8 mouse cellular contexts compared by ENCODE assay signal in genomic region chr2:157459736-157460135, GRCm38 (mm10). TPM values are rescaled to one million over a fixed set of nuclear protein-coding genes. Genes with fewer than 3 reads are reported as not detected.
DNase-seq lines count a peak whose midpoint lies in the region; ATAC-seq and TF ChIP-seq lines count a peak whose summit lies in the region.

No protein-coding gene starts in this region.

- H3K27ac ChIP-seq in liver, embryonic 14.5 days, result no peak overlapping the region
- no peak overlapping the region for H3K27ac ChIP-seq in liver, embryonic 12.5 days
- peak overlapping the region; percentile 82 for H3K27ac ChIP-seq in forebrain, embryonic 12.5 days
- peak overlapping the region; percentile 11 for H3K27ac ChIP-seq in limb, embryonic 13.5 days
- H3K27ac ChIP-seq in stomach, embryonic 16.5 days (ENCODE audit: low read length), result no peak overlapping the region

- no peak for TF ChIP-seq EP300 in liver, embryonic 14.5 days (IDR thresholded peaks at IDR 0.05; ENCODE audit: low read depth)

- no peak for ATAC-seq in liver, embryonic 14.5 days (ENCODE audit: insufficient read depth)
- ATAC-seq in liver, embryonic 12.5 days, result no peak
- ATAC-seq in forebrain, embryonic 12.5 days (ENCODE audit: low FRiP score), result no peak
- ATAC-seq in limb, embryonic 13.5 days (ENCODE audit: low FRiP score, low read depth), result no peak
- no peak for ATAC-seq in stomach, embryonic 16.5 days (ENCODE audit: insufficient read depth, low FRiP score)
- no peak for ATAC-seq in frontal cortex, adult (ENCODE audit: low TSS enrichment)

- no peak for DNase-seq in liver, embryonic 14.5 days (ENCODE audit: low read depth in 3 of 3, low spot score in 3 of 3)
- DNase-seq in layer of hippocampus, adult 18-20 months (ENCODE audit: low spot score in 2 of 2), result no peak
- DNase-seq in layer of hippocampus, adult 11-12 months (ENCODE audit: low spot score), result no peak

- no peak overlapping the region for H3K9ac ChIP-seq in liver, embryonic 14.5 days (replicated peaks)
- H3K9ac ChIP-seq in liver, embryonic 12.5 days, result no peak overlapping the region
- peak overlapping the region; percentile 43 for H3K9ac ChIP-seq in forebrain, embryonic 12.5 days
- H3K9ac ChIP-seq in limb, embryonic 13.5 days, result no peak overlapping the region
- H3K9ac ChIP-seq in stomach, embryonic 16.5 days (ENCODE audit: low read length), result peak overlapping the region; percentile 43

- H3K36me3 ChIP-seq in liver, embryonic 14.5 days (replicated peaks; ENCODE audit: control insufficient read depth, insufficient read depth, low read depth), result no peaks in the 10 kb centered on the region
- no peaks in the 10 kb centered on the region for H3K36me3 ChIP-seq in liver, embryonic 12.5 days
- H3K36me3 ChIP-seq in forebrain, embryonic 12.5 days (replicated peaks), result peaks cover 27% of the 10 kb centered on the region; the same call in 1 of the 2 replicates
- peaks cover 68% of the 10 kb centered on the region for H3K36me3 ChIP-seq in limb, embryonic 13.5 days
- 0 out of 2 replicates have a peak, but pooled peaks cover 3% of the 10 kb centered on the region for H3K36me3 ChIP-seq in stomach, embryonic 16.5 days (ENCODE audit: control insufficient read depth, insufficient read depth, low read length)

- no peaks in the 10 kb centered on the region for H3K9me3 ChIP-seq in liver, embryonic 14.5 days (ENCODE audit: control insufficient read depth, low read length)
- no peaks in the 10 kb centered on the region for H3K9me3 ChIP-seq in liver, embryonic 12.5 days (replicated peaks)
- H3K9me3 ChIP-seq in forebrain, embryonic 12.5 days, result no peaks in the 10 kb centered on the region
- no peaks in the 10 kb centered on the region for H3K9me3 ChIP-seq in limb, embryonic 13.5 days
- no peaks in the 10 kb centered on the region for H3K9me3 ChIP-seq in stomach, embryonic 16.5 days (replicated peaks; ENCODE audit: control insufficient read depth, low read length)

- no peak overlapping the region for H3K4me2 ChIP-seq in liver, embryonic 14.5 days (ENCODE audit: low read depth)
- no peak overlapping the region for H3K4me2 ChIP-seq in liver, embryonic 12.5 days
- H3K4me2 ChIP-seq in forebrain, embryonic 12.5 days, result peak overlapping the region; percentile 10; the same call in 1 of the 2 replicates
- H3K4me2 ChIP-seq in limb, embryonic 13.5 days (replicated peaks), result no peak overlapping the region
- H3K4me2 ChIP-seq in stomach, embryonic 16.5 days (ENCODE audit: low read depth, low read length), result no peak overlapping the region

- WGBS in liver, embryonic 14.5 days (ENCODE audit: insufficient replicate concordance), result 40% methylated on average over 5 of the region's 5 CpGs
- 40% methylated on average over 5 of the region's 5 CpGs for WGBS in liver, embryonic 12.5 days (ENCODE audit: insufficient replicate concordance)
- WGBS in forebrain, embryonic 12.5 days, result 26% methylated on average over 5 of the region's 5 CpGs
- WGBS in limb, embryonic 13.5 days, result 42% methylated on average over 5 of the region's 5 CpGs
- 48% methylated on average over 5 of the region's 5 CpGs for WGBS in stomach, embryonic 16.5 days

- peaks cover 0 to 5% of the 10 kb centered on the region in 2 experiments; a peak in 1 of 4 replicates for H3K4me1 ChIP-seq in liver, embryonic 14.5 days (replicated peaks; ENCODE audit: control insufficient read depth in 2 of 2, insufficient read depth in 2 of 2, low read length in 1 of 2)
- peaks cover 58% of the 10 kb centered on the region for H3K4me1 ChIP-seq in liver, embryonic 12.5 days
- peaks cover 81% of the 10 kb centered on the region for H3K4me1 ChIP-seq in forebrain, embryonic 12.5 days
- H3K4me1 ChIP-seq in limb, embryonic 13.5 days, result peaks cover 62% of the 10 kb centered on the region
- peaks cover 51% of the 10 kb centered on the region for H3K4me1 ChIP-seq in stomach, embryonic 16.5 days (ENCODE audit: control insufficient read depth, insufficient read depth, low read length)

- TF ChIP-seq CTCF in liver, embryonic 14.5 days (IDR thresholded peaks at IDR 0.05; ENCODE audit: low read depth), result peak; percentile 27; the same call in 1 of the 2 replicates

- peaks cover 9% of the 10 kb centered on the region; the same call in 1 of the 2 replicates for H3K27me3 ChIP-seq in liver, embryonic 14.5 days (ENCODE audit: control insufficient read depth, insufficient read depth, low read length)
- H3K27me3 ChIP-seq in liver, embryonic 12.5 days (replicated peaks), result peaks cover 37% of the 10 kb centered on the region
- no peaks in the 10 kb centered on the region for H3K27me3 ChIP-seq in forebrain, embryonic 12.5 days
- H3K27me3 ChIP-seq in limb, embryonic 13.5 days, result no peaks in the 10 kb centered on the region
- H3K27me3 ChIP-seq in stomach, embryonic 16.5 days (ENCODE audit: control insufficient read depth, insufficient read depth, low read length), result no peaks in the 10 kb centered on the region

- H3K4me3 ChIP-seq in liver, embryonic 14.5 days (ENCODE audit: insufficient read depth in 1 of 2, low read depth in 2 of 2, low read length in 2 of 2), result no peak overlapping the region
- H3K4me3 ChIP-seq in liver, embryonic 12.5 days, result no peak overlapping the region
- H3K4me3 ChIP-seq in forebrain, embryonic 12.5 days (replicated peaks), result no peak overlapping the region
- H3K4me3 ChIP-seq in limb, embryonic 13.5 days, result no peak overlapping the region
- no peak overlapping the region for H3K4me3 ChIP-seq in stomach, embryonic 16.5 days (replicated peaks; ENCODE audit: low read length)

RNA-seq across cellular contexts. Expression of gene Src, which starts 41.5 kb away (rescaled TPM):
- polyA plus RNA-seq in liver, embryonic 14.5 days (2012; rRNA removed), result 2.3 and 2.4 TPM in 2 replicates
- 0.90 and 1.2 TPM in 2 replicates for polyA plus RNA-seq in liver, embryonic 14.5 days (2014; fragmentation: Nextera tagmentation; extraction: Ambion mirVana)
- 4.5 TPM in 2 replicates for polyA plus RNA-seq in liver, embryonic 12.5 days (2016; fragmentation: Nextera tagmentation; extraction: Ambion mirVana)
- 35.1 and 38.0 TPM in 2 replicates for polyA plus RNA-seq in forebrain, embryonic 12.5 days (2016; fragmentation: Nextera tagmentation; extraction: Ambion mirVana)
- polyA plus RNA-seq in limb, embryonic 13.5 days (2015; fragmentation: Nextera tagmentation; extraction: Ambion mirVana), result 20.8 and 22.4 TPM in 2 replicates
- 12.1 and 14.7 TPM in 2 replicates for polyA plus RNA-seq in stomach, embryonic 16.5 days (2015; fragmentation: Nextera tagmentation; extraction: Ambion mirVana)
- total RNA-seq in layer of hippocampus, adult 18-20 months (2021), result 100 to 1,000 TPM; 156 to 157 TPM

Comparison
In these comparisons a context has a peak if more than half of its experiments do, and no peak if none do; other contexts are left out.
1. H3K27ac ChIP-seq: peak in forebrain, embryonic 12.5 days (single experiment) and limb, embryonic 13.5 days (single experiment); none in liver, embryonic 14.5 days (single experiment), liver, embryonic 12.5 days (single experiment) and stomach, embryonic 16.5 days (single experiment).
2. H3K9ac ChIP-seq: peak in forebrain, embryonic 12.5 days (single experiment) and stomach, embryonic 16.5 days (single experiment); none in liver, embryonic 14.5 days (single experiment), liver, embryonic 12.5 days (single experiment) and limb, embryonic 13.5 days (single experiment).